Mouse (Mus musculus): Measurements from ENCODE around the gene Pttg1ip. TPM values are rescaled to one million over a fixed set of nuclear protein-coding genes. Genes with fewer than 3 reads are reported as not detected.

The Pttg1ip gene
- polyA plus RNA-seq, 1 experiment from 2014 or later: 79.7 TPM

DNA sequence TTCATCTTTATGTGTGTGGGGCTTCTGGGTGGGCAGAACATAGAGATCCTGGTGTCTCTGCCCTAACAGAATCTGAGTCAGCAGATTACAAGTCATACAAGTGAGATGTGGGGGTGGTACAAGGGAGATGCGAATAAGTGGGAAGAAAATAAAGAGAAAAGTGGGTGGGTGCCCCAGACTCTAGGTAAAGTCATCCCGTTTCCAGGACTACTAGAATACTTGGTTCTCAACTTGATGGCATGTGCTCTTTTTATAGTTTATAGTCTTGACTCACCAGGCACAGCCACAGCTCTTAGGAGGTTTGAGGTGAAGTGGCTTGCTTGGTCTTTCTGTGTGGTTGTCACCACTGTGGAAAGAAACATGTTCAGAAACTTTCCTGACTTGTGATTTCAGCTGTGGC, 14.5 kb downstream of the Pttg1ip start:
- Histone ChIP-seq H3K4me1 (replicated peaks) (no peaks in the 10 kb centered on the region; the same call in 1 of the 2 replicates), H3K9me3 (no peaks in the 10 kb centered on the region), H3K4me3 (no peak overlapping the region), H3K27ac (replicated peaks) (no peak overlapping the region), H3K27me3 (no peaks in the 10 kb centered on the region), H3K9ac (no peak overlapping the region), H3K4me2 (no peak overlapping the region), H3K36me3 (peaks cover 77% of the 10 kb centered on the region)
- no peak for ATAC-seq (ENCODE audit: low read depth)
- WGBS: 97% methylated on average over 2 of the region's 2 CpGs

- Histone ChIP-seq H3K4me3 (no peak overlapping the region), H3K9me3 (peaks cover 5% of the 10 kb centered on the region; the same call in 1 of the 2 replicates), H3K9ac (no peak overlapping the region), H3K4me1 (replicated peaks) (peaks cover 15% of the 10 kb centered on the region), H3K36me3 (peaks cover 19% of the 10 kb centered on the region), H3K27ac (replicated peaks) (no peak overlapping the region), H3K27me3 (no peaks in the 10 kb centered on the region), H3K4me2 (no peak overlapping the region)
- 55% methylated on average over 4 of the region's 4 CpGs for WGBS
- ATAC-seq (ENCODE audit: low read depth): no peak
These were observed 21.5 kb downstream of the Pttg1ip start for GRCm38 (mm10) chr10:77603021-77603420.

DNA sequence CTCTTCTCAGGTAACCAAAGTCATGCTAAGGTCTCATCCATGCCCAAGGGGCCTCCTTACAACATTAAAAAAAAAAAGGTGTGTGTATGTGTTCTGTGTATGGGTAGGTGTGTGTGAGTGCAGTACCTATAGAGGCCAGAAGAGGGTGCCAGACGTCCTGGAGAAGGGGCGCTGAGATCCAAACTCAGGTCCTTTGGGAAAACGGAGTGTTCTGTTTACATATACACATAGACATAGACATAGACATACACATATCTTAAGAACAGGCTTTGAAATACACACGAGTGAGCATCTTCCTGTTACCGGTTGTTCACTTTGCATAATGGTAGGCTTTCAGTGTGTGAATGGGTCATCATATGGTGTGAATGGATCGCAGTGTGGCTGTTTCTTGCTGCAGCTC, 22.6 kb downstream of the Pttg1ip start:
- whole genome bisulfite sequencing: 91% methylated on average over 6 of the region's 6 CpGs
- Histone ChIP-seq H3K4me1 (replicated peaks) (peaks cover 23% of the 10 kb centered on the region), H3K27ac (replicated peaks) (no peak overlapping the region), H3K27me3 (no peaks in the 10 kb centered on the region), H3K9me3 (peaks cover 5% of the 10 kb centered on the region; the same call in 1 of the 2 replicates), H3K36me3 (peaks cover 16% of the 10 kb centered on the region), H3K4me2 (no peak overlapping the region), H3K4me3 (no peak overlapping the region), H3K9ac (no peak overlapping the region)
- ATAC-seq (ENCODE audit: low read depth): no peak

- Histone ChIP-seq H3K36me3 (peaks cover 14% of the 10 kb centered on the region), H3K27me3 (no peaks in the 10 kb centered on the region), H3K27ac (replicated peaks) (peak overlapping the region; percentile 94; the same call in 1 of the 2 replicates), H3K4me3 (no peak overlapping the region), H3K9me3 (peaks cover 5% of the 10 kb centered on the region; the same call in 1 of the 2 replicates), H3K9ac (no peak overlapping the region), H3K4me1 (replicated peaks) (peaks cover 23% of the 10 kb centered on the region), H3K4me2 (no peak overlapping the region)
- no peak for ATAC-seq (ENCODE audit: low read depth)
- WGBS: 85% methylated on average over 5 of the region's 5 CpGs
These were observed 23.4 kb downstream of the Pttg1ip start for GRCm38 (mm10) chr10:77604958-77605357.

DNA sequence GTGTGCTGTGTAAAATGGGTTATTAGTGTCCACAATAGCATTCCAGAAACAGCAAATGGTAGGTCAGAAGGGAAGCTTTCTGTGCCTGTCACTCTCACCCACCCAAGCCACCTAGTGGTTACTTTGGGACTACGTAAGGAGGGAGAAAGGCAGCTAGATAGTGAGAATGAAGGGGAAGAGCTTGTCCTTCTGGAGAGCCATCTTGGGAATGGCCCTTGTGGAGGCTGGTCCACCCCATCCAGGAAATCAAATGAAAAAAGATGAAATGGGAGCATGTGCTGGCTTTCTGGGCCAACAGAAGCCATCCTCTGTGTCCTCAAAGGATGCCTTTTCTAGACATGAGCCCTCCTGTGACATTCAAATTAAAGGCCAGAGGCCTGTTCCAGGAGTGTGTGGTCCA, 23.8 kb downstream of the Pttg1ip start:
- Histone ChIP-seq H3K4me2 (peak overlapping the region; percentile 93), H3K27ac (replicated peaks) (peak overlapping the region; percentile 94), H3K27me3 (no peaks in the 10 kb centered on the region), H3K9me3 (peaks cover 5% of the 10 kb centered on the region; the same call in 1 of the 2 replicates), H3K9ac (peak overlapping the region; percentile 80), H3K4me1 (replicated peaks) (peaks cover 25% of the 10 kb centered on the region), H3K4me3 (peak overlapping the region; percentile 75), H3K36me3 (peaks cover 18% of the 10 kb centered on the region)
- ATAC-seq (ENCODE audit: low read depth): peak; percentile 36
- 21% methylated on average over 1 of the region's 1 CpGs for WGBS

- ATAC-seq (ENCODE audit: low read depth): peak; percentile 85
- Histone ChIP-seq H3K27ac (replicated peaks) (peak within 1 kb of the TSS; percentile 94), H3K9me3 (peaks cover 5% of the 10 kb centered on the region; the same call in 1 of the 2 replicates), H3K36me3 (peaks cover 26% of the 10 kb centered on the region), H3K27me3 (no peaks in the 10 kb centered on the region), H3K4me3 (peak within 1 kb of the TSS; percentile 75), H3K9ac (peak within 1 kb of the TSS; percentile 80), H3K4me2 (peak within 1 kb of the TSS; percentile 93), H3K4me1 (replicated peaks) (peaks cover 31% of the 10 kb centered on the region)
- WGBS: under 1% methylated on average over 119 of the region's 119 CpGs
These were observed 24.6 kb downstream of the Pttg1ip start, which contains the start of the genes Sumo3 and Gm49325 for GRCm38 (mm10) chr10:77605908-77606826. Gene Sumo3, plus strand, starts transcription at chr10:77606097. Gene Gm49325, plus strand, starts transcription at chr10:77606197.

- Histone ChIP-seq H3K4me2 (peak overlapping the region; percentile 93), H3K4me1 (replicated peaks) (peaks cover 31% of the 10 kb centered on the region), H3K9ac (peak overlapping the region; percentile 80), H3K4me3 (peak overlapping the region; percentile 75), H3K27ac (replicated peaks) (peak overlapping the region; percentile 94), H3K9me3 (peaks cover 5% of the 10 kb centered on the region; the same call in 1 of the 2 replicates), H3K27me3 (no peaks in the 10 kb centered on the region), H3K36me3 (peaks cover 33% of the 10 kb centered on the region)
- WGBS: 45% methylated on average over 7 of the region's 7 CpGs
- peak; percentile 42 for ATAC-seq (ENCODE audit: low read depth)
These were observed 25.3 kb downstream of the Pttg1ip start for GRCm38 (mm10) chr10:77606855-77607254.

DNA sequence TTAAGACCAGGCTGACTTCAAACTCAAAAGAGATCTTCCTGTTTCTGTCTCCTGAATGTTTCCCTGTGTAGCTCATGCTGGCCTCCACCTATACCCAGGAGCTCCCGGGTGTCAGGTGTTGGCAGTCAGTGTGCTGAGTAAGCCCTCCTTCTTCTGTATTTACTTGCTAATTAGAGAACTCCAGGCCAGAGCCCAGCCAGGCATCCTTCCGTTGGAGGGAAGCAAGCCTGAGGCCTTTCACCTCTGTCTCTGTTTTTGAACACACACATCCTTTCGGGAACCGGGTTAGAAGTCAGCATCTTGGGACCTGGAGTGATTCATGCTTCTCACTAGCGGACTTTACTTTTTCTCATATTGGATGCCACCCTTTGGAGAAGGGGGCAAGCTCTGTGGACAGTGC, 25.9 kb downstream of the Pttg1ip start:
- Histone ChIP-seq H3K9ac (peak overlapping the region; percentile 80), H3K27ac (replicated peaks) (no peak overlapping the region), H3K4me3 (peak overlapping the region; percentile 75), H3K27me3 (no peaks in the 10 kb centered on the region), H3K9me3 (peaks cover 5% of the 10 kb centered on the region; the same call in 1 of the 2 replicates), H3K4me1 (replicated peaks) (peaks cover 31% of the 10 kb centered on the region), H3K36me3 (peaks cover 38% of the 10 kb centered on the region), H3K4me2 (peak overlapping the region; percentile 93)
- ATAC-seq (ENCODE audit: low read depth): no peak
- whole genome bisulfite sequencing: 65% methylated on average over 5 of the region's 5 CpGs

GRCm38 (mm10) chr10:77608589-77608988, 27.1 kb downstream of the Pttg1ip start:
- no peak overlapping the region for H3K4me2 ChIP-seq
- peaks cover 5% of the 10 kb centered on the region; the same call in 1 of the 2 replicates for H3K9me3 ChIP-seq
- no peak overlapping the region for H3K27ac ChIP-seq (replicated peaks)
- no peak for ATAC-seq (ENCODE audit: low read depth)
- peaks cover 31% of the 10 kb centered on the region for H3K4me1 ChIP-seq (replicated peaks)
- H3K36me3 ChIP-seq: peaks cover 49% of the 10 kb centered on the region
- H3K4me3 ChIP-seq: no peak overlapping the region
- H3K9ac ChIP-seq: no peak overlapping the region
- 93% methylated on average over 8 of the region's 8 CpGs for WGBS
- H3K27me3 ChIP-seq: no peaks in the 10 kb centered on the region

- 90% methylated on average over 8 of the region's 8 CpGs for WGBS
- no peak overlapping the region for H3K9ac ChIP-seq
- H3K36me3 ChIP-seq: peaks cover 67% of the 10 kb centered on the region
These were observed 28.9 kb downstream of the Pttg1ip start for GRCm38 (mm10) chr10:77610221-77610961.

DNA sequence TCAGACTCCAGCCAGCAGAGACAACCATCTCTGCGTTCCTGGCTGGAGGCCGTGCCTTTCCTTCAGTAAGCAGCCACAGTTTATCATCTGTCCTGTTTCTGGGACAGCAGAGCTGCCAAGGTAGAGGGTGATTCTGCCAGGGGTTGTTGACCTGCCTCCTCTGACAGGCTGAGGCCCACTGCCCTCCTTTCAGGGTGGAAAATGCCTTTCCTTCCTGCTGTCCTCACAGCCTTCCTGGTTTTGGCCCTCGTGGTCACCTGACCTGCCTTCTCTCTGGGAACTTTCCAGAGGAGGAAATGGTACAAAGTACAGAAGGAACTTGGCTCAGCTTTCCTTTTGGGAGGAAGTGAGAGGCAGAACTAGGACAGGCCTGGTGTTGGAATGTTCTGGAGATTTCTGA, 31.9 kb downstream of the Pttg1ip start:
- H3K9ac ChIP-seq: 0 out of 2 replicates have a peak overlapping the region, but pooled peaks have one; percentile 17
- H3K4me2 ChIP-seq: no peak overlapping the region
- H3K27ac ChIP-seq (replicated peaks): no peak overlapping the region
- 94% methylated on average over 3 of the region's 3 CpGs for WGBS
- H3K4me1 ChIP-seq (replicated peaks): peaks cover 12% of the 10 kb centered on the region
- H3K36me3 ChIP-seq: peaks cover 91% of the 10 kb centered on the region
- no peak overlapping the region for H3K4me3 ChIP-seq
- no peak for ATAC-seq (ENCODE audit: low read depth)
- H3K27me3 ChIP-seq: no peaks in the 10 kb centered on the region
- H3K9me3 ChIP-seq: no peaks in the 10 kb centered on the region

More at GRCm38 (mm10) chr10:77610221-77610961, 28.9 kb downstream of the Pttg1ip start:
- Histone ChIP-seq H3K4me2 (no peak overlapping the region), H3K4me3 (no peak overlapping the region), H3K4me1 (replicated peaks) (peaks cover 31% of the 10 kb centered on the region), H3K27ac (replicated peaks) (no peak overlapping the region), H3K27me3 (no peaks in the 10 kb centered on the region), H3K9me3 (no peaks in the 10 kb centered on the region)
- ATAC-seq (ENCODE audit: low read depth): no peak
